Mouse (Mus musculus): ENCODE results near the gene Olfr878.

- no peak for TF ChIP-seq CTCF (IDR thresholded peaks at IDR 0.05; ENCODE audit: low read depth, low read length)
- no peak for TF ChIP-seq POLR2AphosphoS5 (IDR thresholded peaks at IDR 0.05; ENCODE audit: insufficient replicate concordance, low read depth, low read length)
- TF ChIP-seq GATA1 (IDR thresholded peaks at IDR 0.05; ENCODE audit: borderline replicate concordance, low read length), result no peak
- TF ChIP-seq TAL1 (conservative IDR thresholded peaks at IDR 0.05; ENCODE audit: low read depth, low read length), result no peak
- TF ChIP-seq GATA2 (IDR thresholded peaks at IDR 0.05; ENCODE audit: borderline replicate concordance, low read depth, low read length), result no peak
Observed at GRCm38 (mm10) chr9:37905555-37905954, 12.1 kb upstream of the Olfr878 start.

All from G1E (cell line).